Mouse (Mus musculus) hindbrain, embryonic 10.5 days (tissue): ENCODE results near the gene Vmn1r195. TPM values are rescaled to one million over a fixed set of nuclear protein-coding genes. Genes with fewer than 3 reads are reported as not detected.

Experiments
- polyA plus RNA-seq: library from polyadenylated mRNA; unstranded; fragments of >200 nt; fragmentation: Nextera tagmentation; extraction: Ambion mirVana; gene quantifications from 2 replicates; pipeline ENCODE4 v1.2.1, GENCODE M21; 2016

Gene Vmn1r195
- polyA plus RNA-seq, 1 experiment from 2014 or later: not detected

Other genes starting within 250 kb of the Vmn1r195 start
- 5.5 and 11.0 TPM in 2 replicates for gene Hist1h2ah, start 235.0 kb upstream of the Vmn1r195 start, polyA plus RNA-seq
- 6.6 and 6.9 TPM in 2 replicates for gene Hist1h2bk, start 234.7 kb upstream of the Vmn1r195 start, polyA plus RNA-seq
- 33.6 and 41.8 TPM in 2 replicates for gene Hist1h4i, start 229.2 kb upstream of the Vmn1r195 start, polyA plus RNA-seq
- gene Hist1h2ag, start 227.6 kb upstream of the Vmn1r195 start, polyA plus RNA-seq: 63.1 and 65.4 TPM in 2 replicates
- 12.6 and 15.5 TPM in 2 replicates for gene Hist1h2bj, start 227.3 kb upstream of the Vmn1r195 start, polyA plus RNA-seq
- gene Vmn1r188, start 186.1 kb upstream of the Vmn1r195 start, polyA plus RNA-seq: not detected in 2 replicates
- not detected in 2 replicates for gene Vmn1r189, start 164.7 kb upstream of the Vmn1r195 start, polyA plus RNA-seq
- gene Vmn1r191, start 86.6 kb upstream of the Vmn1r195 start, polyA plus RNA-seq: not detected in 2 replicates
- gene Vmn1r192, start 79.4 kb upstream of the Vmn1r195 start, polyA plus RNA-seq: not detected in 2 replicates
- gene Vmn1r193, start 47.4 kb upstream of the Vmn1r195 start, polyA plus RNA-seq: not detected in 2 replicates
- gene Vmn1r194, start 26.3 kb upstream of the Vmn1r195 start, polyA plus RNA-seq: not detected in 2 replicates
- not detected in 2 replicates for gene Vmn1r196, start 19.4 kb downstream of the Vmn1r195 start, polyA plus RNA-seq
- gene Vmn1r197, start 54.1 kb downstream of the Vmn1r195 start, polyA plus RNA-seq: not detected in 2 replicates
- gene Vmn1r198, start 79.8 kb downstream of the Vmn1r195 start, polyA plus RNA-seq: not detected in 2 replicates
- gene Vmn1r199, start 109.3 kb downstream of the Vmn1r195 start, polyA plus RNA-seq: not detected in 2 replicates
- not detected in 2 replicates for gene Vmn1r200, start 119.9 kb downstream of the Vmn1r195 start, polyA plus RNA-seq
- gene Vmn1r201, start 201.4 kb downstream of the Vmn1r195 start, polyA plus RNA-seq: not detected in 2 replicates
- 0.02 TPM in 1 of 2 replicates, not detected in the other for gene Vmn1r202, start 234.9 kb downstream of the Vmn1r195 start, polyA plus RNA-seq
- gene Vmn1r203, start 247.6 kb downstream of the Vmn1r195 start, polyA plus RNA-seq: not detected in 2 replicates